Mouse (Mus musculus): ENCODE data around the gene Clca3a1. TPM values are rescaled to one million over a fixed set of nuclear protein-coding genes. Genes with fewer than 3 reads are reported as not detected.

The Clca3a1 gene
- total and polyA plus RNA-seq, 3 experiments: 0.27 TPM; not detected in 2

DNA sequence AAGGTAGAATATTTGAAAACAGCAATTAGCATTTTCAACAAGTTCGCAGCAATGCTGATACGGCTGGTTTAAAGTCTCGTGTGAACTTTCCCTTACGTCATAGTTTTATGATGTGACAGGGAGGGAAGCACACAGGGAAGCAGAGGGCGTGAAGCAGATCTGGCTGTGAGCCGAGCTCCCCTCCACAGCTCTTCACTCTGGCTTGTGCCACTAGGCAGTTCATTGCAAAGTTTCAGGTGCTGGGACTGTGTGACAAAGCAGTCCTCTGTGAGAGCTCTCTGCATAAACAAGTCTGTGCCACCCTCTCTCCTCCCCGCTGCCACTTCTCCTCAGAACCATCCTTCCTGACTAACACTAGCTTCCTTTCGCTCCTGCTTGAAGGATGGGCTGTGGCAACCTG is 72.5 kb downstream of the Clca3a1 start:
- Histone ChIP-seq H3K27ac (ENCODE audit: insufficient read depth, low read depth) (no peak overlapping the region), H3K4me1 (ENCODE audit: control insufficient read depth in 1 of 2, insufficient read depth in 2 of 2) (peaks cover 8 to 44% of the 10 kb centered on the region in 2 experiments), H3K4me3 (replicated peaks in 1 of 3; ENCODE audit: low read depth in 2 of 3, low read length in 2 of 3, poor library complexity in 1 of 3) (no peak overlapping the region), H3K4me2 (ENCODE audit: insufficient read depth, low read depth, poor library complexity, severe bottlenecking) (no peak overlapping the region), H3K79me2 (replicated peaks; ENCODE audit: control insufficient read depth, extremely low read depth, insufficient read depth, poor library complexity, severe bottlenecking) (no peaks in the 10 kb centered on the region), H3K9me3 (replicated peaks; ENCODE audit: low read length) (no peaks in the 10 kb centered on the region), H3K36me3 (replicated peaks in 1 of 2; ENCODE audit: control insufficient read depth in 1 of 2, insufficient read depth in 1 of 2, low read length in 1 of 2) (peaks cover 30 to 63% of the 10 kb centered on the region in 2 experiments), H3K9ac (ENCODE audit: insufficient read depth, low read depth) (no peak overlapping the region), H3K27me3 (replicated peaks) (no peaks in the 10 kb centered on the region)
- dilution Hi-C loops (cut with MboI; ENCODE audit: extremely low pct_ligation_motif_present, extremely low pct_unique_long_range_greater_than_20kb, low sequenced_read_pairs): no loop called here
- 0 out of 2 replicates have a peak, but pooled peaks have one; percentile 29 for TF ChIP-seq MAX (IDR thresholded peaks at IDR 0.05; ENCODE audit: low read length)
- no peak for TF ChIP-seq POLR2A (IDR thresholded peaks at IDR 0.05; ENCODE audit: low read depth, low read length)
- TF ChIP-seq CTCF (conservative IDR thresholded peaks at IDR 0.05 in 1 of 2, IDR thresholded peaks at IDR 0.05 in 1 of 2; ENCODE audit: low read depth in 2 of 2, low read length in 2 of 2): no peak
- no peak for TF ChIP-seq ZMIZ1 (IDR thresholded peaks at IDR 0.05; ENCODE audit: low read depth, low read length)
- no peak for TF ChIP-seq JUND (conservative IDR thresholded peaks at IDR 0.05; ENCODE audit: low read depth, low read length)
- DNase-seq (ENCODE audit: extremely low read depth): peak; percentile 51
- in situ Hi-C loops (cut with MboI; ENCODE audit: low pct_ligation_motif_present, low pct_unique_long_range_greater_than_20kb, low sequenced_read_pairs): no loop called here

DNA sequence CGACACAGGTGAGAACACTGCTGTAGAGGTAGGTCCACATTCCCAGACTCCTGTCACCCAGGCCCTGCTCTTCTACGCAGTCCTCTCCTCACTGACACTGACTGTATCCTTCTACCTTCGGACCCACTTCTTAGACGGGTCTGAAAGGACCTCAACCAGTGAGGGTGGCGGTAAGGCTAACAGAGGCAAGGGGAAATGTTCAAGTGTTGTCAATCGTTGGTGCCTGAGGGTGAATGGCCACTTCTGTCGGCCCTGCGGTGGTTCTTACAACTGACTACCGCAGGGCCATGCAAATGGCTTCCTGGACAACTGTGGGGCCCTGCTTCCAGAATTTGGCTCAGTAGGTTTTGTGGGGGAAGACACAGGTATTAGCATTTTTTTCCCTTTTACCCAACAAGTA is 73.2 kb downstream of the Clca3a1 start:
- H3K4me1 ChIP-seq (ENCODE audit: control insufficient read depth in 1 of 2, insufficient read depth in 2 of 2): peaks cover 8 to 44% of the 10 kb centered on the region in 2 experiments
- in situ Hi-C loops (cut with MboI; ENCODE audit: low pct_ligation_motif_present, low pct_unique_long_range_greater_than_20kb, low sequenced_read_pairs): no loop called here
- H3K4me2 ChIP-seq (ENCODE audit: insufficient read depth, low read depth, poor library complexity, severe bottlenecking): no peak overlapping the region
- no peak overlapping the region for H3K27ac ChIP-seq (ENCODE audit: insufficient read depth, low read depth)
- TF ChIP-seq POLR2AphosphoS2 (IDR thresholded peaks at IDR 0.05; ENCODE audit: low read depth, low read length) (no peak), MAFK (IDR thresholded peaks at IDR 0.05; ENCODE audit: insufficient replicate concordance, low read length) (no peak), NRF1 (IDR thresholded peaks at IDR 0.05; ENCODE audit: low read depth, low read length) (no peak), ZC3H11A (IDR thresholded peaks at IDR 0.05; ENCODE audit: low read depth, low read length) (no peak), ZNF384 (IDR thresholded peaks at IDR 0.05; ENCODE audit: low read depth, low read length) (0 out of 2 replicates have a peak, but pooled peaks have one; percentile 13), SMC3 (IDR thresholded peaks at IDR 0.05; ENCODE audit: low read depth, low read length) (no peak), MEF2A (IDR thresholded peaks at IDR 0.05; ENCODE audit: borderline replicate concordance, low read depth, low read length) (no peak)
- H3K4me3 ChIP-seq (replicated peaks in 1 of 3; ENCODE audit: low read depth in 2 of 3, low read length in 2 of 3, poor library complexity in 1 of 3): no peak overlapping the region
- H3K36me3 ChIP-seq (replicated peaks in 1 of 2; ENCODE audit: control insufficient read depth in 1 of 2, insufficient read depth in 1 of 2, low read length in 1 of 2): peaks cover 24 to 60% of the 10 kb centered on the region in 2 experiments
- H3K9me3 ChIP-seq (replicated peaks; ENCODE audit: low read length): no peaks in the 10 kb centered on the region
- no peaks in the 10 kb centered on the region for H3K27me3 ChIP-seq (replicated peaks)
- H3K79me2 ChIP-seq (replicated peaks; ENCODE audit: control insufficient read depth, extremely low read depth, insufficient read depth, poor library complexity, severe bottlenecking): no peaks in the 10 kb centered on the region
- dilution Hi-C loops (cut with MboI; ENCODE audit: extremely low pct_ligation_motif_present, extremely low pct_unique_long_range_greater_than_20kb, low sequenced_read_pairs): no loop called here
- no peak overlapping the region for H3K9ac ChIP-seq (ENCODE audit: insufficient read depth, low read depth)
- DNase-seq (ENCODE audit: extremely low read depth): peak; percentile 29

DNA sequence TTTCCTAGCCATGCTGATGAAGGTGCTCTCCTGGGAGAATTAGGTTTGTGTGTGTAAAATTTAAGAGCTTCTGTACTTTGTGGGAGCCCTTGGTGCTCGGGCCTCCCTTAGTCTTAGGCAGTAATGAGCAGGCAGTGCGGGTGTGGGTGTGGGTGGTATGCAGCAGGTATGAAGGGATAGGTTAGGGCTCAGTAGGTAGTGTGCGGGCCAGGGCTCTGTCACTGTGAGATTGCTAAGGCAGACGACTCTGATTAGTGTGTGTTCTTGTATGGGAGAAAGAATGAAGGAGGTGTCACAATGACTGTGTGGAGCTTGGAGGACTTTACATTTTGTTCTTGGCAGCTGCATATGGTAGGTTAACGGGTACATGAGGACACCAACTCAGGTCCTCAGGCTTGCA is 74.6 kb downstream of the Clca3a1 start:
- Histone ChIP-seq H3K27me3 (replicated peaks) (no peaks in the 10 kb centered on the region), H3K4me3 (replicated peaks in 1 of 3; ENCODE audit: low read depth in 2 of 3, low read length in 2 of 3, poor library complexity in 1 of 3) (no peak overlapping the region), H3K9me3 (replicated peaks; ENCODE audit: low read length) (no peaks in the 10 kb centered on the region), H3K4me2 (ENCODE audit: insufficient read depth, low read depth, poor library complexity, severe bottlenecking) (no peak overlapping the region), H3K27ac (ENCODE audit: insufficient read depth, low read depth) (no peak overlapping the region), H3K4me1 (ENCODE audit: control insufficient read depth in 1 of 2, insufficient read depth in 2 of 2) (peaks cover 8 to 44% of the 10 kb centered on the region in 2 experiments), H3K9ac (ENCODE audit: insufficient read depth, low read depth) (no peak overlapping the region), H3K79me2 (replicated peaks; ENCODE audit: control insufficient read depth, extremely low read depth, insufficient read depth, poor library complexity, severe bottlenecking) (no peaks in the 10 kb centered on the region), H3K36me3 (replicated peaks in 1 of 2; ENCODE audit: control insufficient read depth in 1 of 2, insufficient read depth in 1 of 2, low read length in 1 of 2) (peaks cover 21 to 55% of the 10 kb centered on the region in 2 experiments)
- no peak for TF ChIP-seq ZKSCAN1 (IDR thresholded peaks at IDR 0.05; ENCODE audit: borderline replicate concordance, low read depth, low read length)
- TF ChIP-seq SMC3 (IDR thresholded peaks at IDR 0.05; ENCODE audit: low read depth, low read length): no peak
- no peak for TF ChIP-seq JUND (conservative IDR thresholded peaks at IDR 0.05; ENCODE audit: low read depth, low read length)
- no peak for DNase-seq (ENCODE audit: extremely low read depth)
- in situ Hi-C loops (cut with MboI; ENCODE audit: low pct_ligation_motif_present, low pct_unique_long_range_greater_than_20kb, low sequenced_read_pairs) (no loop called here), dilution Hi-C loops (cut with MboI; ENCODE audit: extremely low pct_ligation_motif_present, extremely low pct_unique_long_range_greater_than_20kb, low sequenced_read_pairs) (no loop called here)

All from CH12.LX (cell line).